Mouse (Mus musculus) limb, embryonic 15.5 days (tissue): ENCODE measurements around the gene Fgfr2. TPM values are rescaled to one million over a fixed set of nuclear protein-coding genes. Genes with fewer than 3 reads are reported as not detected.
A peak's percentile ranks its signal among the peaks of the same experiment; 100 is the strongest.
"Not testable (repeated sequence)": the region's sequence is repeated elsewhere in the genome, so short reads cannot be mapped to it uniquely, and the experiment has no call there.

Experiments used
- ATAC-seq: fragments of 200-750 bp; cut with Nextera tagmentation; 2 replicates; pipeline ENCODE4 v1.8.0; 2017; ENCODE audit warnings: low read depth, moderate TSS enrichment; ENCODE audit not compliant: insufficient number of reproducible peaks, low FRiP score, low TSS enrichment
- H3K27ac ChIP-seq: fragments of 300-500 bp; sonication (generic); 2 replicates; pipeline ENCODE4 v1.5.1; 2015; ENCODE audit warnings: moderate library complexity, mild to moderate bottlenecking, inconsistent platforms
- H3K27me3 ChIP-seq: fragments of 300-500 bp; sonication (generic); 2 replicates; pipeline ENCODE4 v1.6.1; 2015; ENCODE audit warnings: inconsistent platforms
- H3K36me3 ChIP-seq: fragments of 300-500 bp; sonication (generic); 2 replicates; pipeline ENCODE4 v1.6.1; 2015; ENCODE audit warnings: inconsistent platforms
- H3K4me1 ChIP-seq: fragments of 300-500 bp; sonication (generic); 2 replicates; pipeline ENCODE4 v1.6.1; 2015; ENCODE audit warnings: inconsistent platforms
- H3K4me2 ChIP-seq: fragments of 300-500 bp; sonication (generic); 2 replicates; pipeline ENCODE4 v1.6.1; 2015; ENCODE audit warnings: mild to moderate bottlenecking, inconsistent platforms
- H3K4me3 ChIP-seq: fragments of 300-500 bp; sonication (generic); 2 replicates; pipeline ENCODE4 v1.5.1; 2015; ENCODE audit warnings: mild to moderate bottlenecking, inconsistent platforms
- H3K9ac ChIP-seq: fragments of 300-500 bp; sonication (generic); 2 replicates; pipeline ENCODE4 v1.6.1; 2015; ENCODE audit warnings: inconsistent platforms
- H3K9me3 ChIP-seq: fragments of 300-500 bp; sonication (generic); 2 replicates; pipeline ENCODE4 v1.6.1; 2016; ENCODE audit warnings: inconsistent platforms
- WGBS: fragments of 180-500 bp; shearing (Covaris S2); methylation state at CpG from one replicate; pipeline ENCODE4 v1.1.7; 2015; 5-methylcytosine and 5-hydroxymethylcytosine counted together
- polyA plus RNA-seq: library from polyadenylated mRNA; unstranded; fragments of >200 nt; fragmentation: Nextera tagmentation; extraction: Ambion mirVana; gene quantifications from 2 replicates; pipeline ENCODE4 v1.2.1, GENCODE M21; 2015

The Fgfr2 gene
- polyA plus RNA-seq, 1 experiment from 2014 or later: 101 TPM

DNA sequence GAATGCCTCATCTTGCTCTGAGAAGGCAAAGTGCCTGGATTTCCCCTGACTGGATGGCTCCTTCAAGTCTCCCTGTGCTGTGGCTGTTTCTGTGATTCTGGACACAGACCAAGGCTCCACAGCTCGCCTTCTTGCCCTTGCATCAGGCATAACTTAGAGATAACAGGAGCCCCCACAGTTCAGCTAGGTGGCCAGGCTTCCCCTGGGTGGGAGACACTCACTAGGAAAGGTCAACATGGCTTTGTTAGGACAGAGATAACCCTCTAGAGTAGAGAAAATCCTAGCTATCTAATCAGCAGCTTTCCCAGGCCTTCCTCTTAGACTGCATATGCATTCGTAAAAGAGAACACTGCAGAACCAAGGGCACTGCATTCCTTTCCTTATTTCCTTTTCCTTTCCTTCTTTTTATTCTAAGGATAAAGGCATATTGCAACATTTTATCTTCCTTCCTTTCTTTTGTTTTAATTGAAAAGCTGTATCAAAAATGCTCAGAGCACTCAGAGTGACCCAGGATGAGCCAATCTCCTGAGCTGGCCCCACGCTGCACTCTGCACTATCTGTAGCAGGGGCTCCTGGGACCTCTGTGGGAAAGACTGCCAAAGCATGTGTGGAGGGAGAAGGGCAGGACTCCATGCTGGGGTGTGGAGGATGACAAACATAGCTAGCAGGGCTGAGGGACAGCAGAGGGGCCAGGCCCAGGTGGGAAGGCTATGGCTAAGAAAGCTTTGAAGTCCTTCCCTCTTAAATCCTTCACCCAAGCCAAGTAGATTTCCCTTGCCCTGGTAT is 2981.9 kb downstream of the Fgfr2 start:
- peaks cover 8% of the 10 kb centered on the region for H3K4me1 ChIP-seq
- no peaks in the 10 kb centered on the region for H3K36me3 ChIP-seq
- 76% methylated on average over 3 of the region's 3 CpGs for WGBS
- no peak for ATAC-seq
- no peak overlapping the region for H3K4me2 ChIP-seq
- H3K27me3 ChIP-seq: no peaks in the 10 kb centered on the region
- no peaks in the 10 kb centered on the region for H3K9me3 ChIP-seq
- no peak overlapping the region for H3K27ac ChIP-seq
- no peak overlapping the region for H3K9ac ChIP-seq
- no peak overlapping the region for H3K4me3 ChIP-seq

DNA sequence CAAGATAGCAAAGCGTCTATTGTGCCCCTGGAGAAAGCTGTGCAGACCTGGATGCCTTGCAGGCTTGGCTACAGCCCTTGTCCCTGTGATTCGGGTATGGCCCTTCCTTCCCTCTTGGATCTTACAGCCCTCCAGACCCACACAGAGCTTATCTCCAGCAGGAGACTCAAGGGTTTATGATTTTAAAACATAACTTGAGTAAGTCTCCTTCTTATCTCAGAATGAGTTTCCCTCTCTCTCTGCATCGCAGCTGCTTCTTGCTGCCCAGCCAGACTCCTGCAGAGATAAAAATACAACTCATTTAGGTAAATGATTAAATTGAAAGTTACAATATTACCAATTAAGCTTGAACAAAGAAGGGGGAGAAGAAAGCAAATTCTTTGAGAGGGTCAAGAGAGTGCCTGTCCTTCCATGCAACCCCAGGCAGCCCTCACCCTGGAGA is 2988.2 kb downstream of the Fgfr2 start:
- Histone ChIP-seq H3K4me3 (no peak overlapping the region), H3K4me2 (no peak overlapping the region), H3K9ac (no peak overlapping the region), H3K36me3 (no peaks in the 10 kb centered on the region), H3K4me1 (no peaks in the 10 kb centered on the region), H3K27ac (no peak overlapping the region), H3K9me3 (no peaks in the 10 kb centered on the region), H3K27me3 (no peaks in the 10 kb centered on the region)
- 74% methylated on average over 3 of the region's 3 CpGs for WGBS
- no peak for ATAC-seq

GRCm38 (mm10) chr7:130134428-130134827 is 2988.7 kb downstream of the Fgfr2 start:
- H3K27ac ChIP-seq, H3K9me3 ChIP-seq, H3K4me2 ChIP-seq, ATAC-seq, H3K4me1 ChIP-seq, H3K27me3 ChIP-seq, H3K4me3 ChIP-seq, H3K9ac ChIP-seq, H3K36me3 ChIP-seq: not testable (repeated sequence)

GRCm38 (mm10) chr7:130130226-130130625 is 2992.9 kb downstream of the Fgfr2 start:
- Histone ChIP-seq H3K4me2 (no peak overlapping the region), H3K27ac (no peak overlapping the region), H3K27me3 (no peaks in the 10 kb centered on the region), H3K4me1 (peaks cover 13% of the 10 kb centered on the region), H3K9me3 (no peaks in the 10 kb centered on the region), H3K36me3 (no peaks in the 10 kb centered on the region), H3K9ac (no peak overlapping the region), H3K4me3 (no peak overlapping the region)
- ATAC-seq: no peak
- 77% methylated on average over 5 of the region's 5 CpGs for WGBS

DNA sequence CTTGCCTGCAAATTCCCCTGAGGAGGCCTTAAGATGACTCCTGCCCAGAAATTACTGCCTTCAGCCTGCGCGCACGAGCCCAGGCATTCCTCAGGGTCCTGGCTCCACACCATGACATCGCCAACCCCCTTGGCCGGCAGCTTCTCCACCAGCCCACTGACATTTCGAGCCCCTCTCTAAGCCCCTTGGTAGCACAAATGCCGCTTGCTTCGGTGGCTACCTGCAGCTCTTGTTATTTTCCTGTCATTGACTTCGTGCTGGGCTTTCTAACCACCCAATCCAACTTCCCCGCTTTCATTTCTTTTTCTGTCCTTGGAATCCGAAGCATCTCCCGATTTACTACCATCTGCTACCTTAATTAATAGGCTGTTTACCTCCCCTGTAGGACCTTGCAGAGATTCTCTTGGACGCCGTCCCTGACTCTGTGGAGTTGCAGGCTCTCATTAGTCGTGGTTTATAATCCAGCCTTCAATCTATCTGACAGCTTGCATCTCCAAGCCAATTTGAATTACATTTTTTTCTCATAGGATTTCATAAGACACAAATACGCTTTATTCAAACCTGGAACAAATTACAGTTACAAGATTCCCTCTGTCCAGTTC is 2993.7 kb downstream of the Fgfr2 start:
- no peak for ATAC-seq
- Histone ChIP-seq H3K4me1 (peaks cover 13% of the 10 kb centered on the region), H3K9me3 (no peaks in the 10 kb centered on the region), H3K36me3 (no peaks in the 10 kb centered on the region), H3K27ac (peak overlapping the region; percentile 17; the same call in 1 of the 2 replicates), H3K4me3 (0 out of 2 replicates have a peak overlapping the region, but pooled peaks have one; percentile 7), H3K27me3 (no peaks in the 10 kb centered on the region), H3K9ac (no peak overlapping the region), H3K4me2 (peak overlapping the region; percentile 22; the same call in 1 of the 2 replicates)
- 16% methylated on average over 16 of the region's 16 CpGs for WGBS

GRCm38 (mm10) chr7:130121507-130121906 is 3001.6 kb downstream of the Fgfr2 start:
- no peak for ATAC-seq
- H3K4me1 ChIP-seq: peaks cover 7% of the 10 kb centered on the region
- 26% methylated on average over 2 of the region's 2 CpGs for WGBS
- H3K9ac ChIP-seq: no peak overlapping the region
- H3K27ac ChIP-seq: no peak overlapping the region
- H3K36me3 ChIP-seq: no peaks in the 10 kb centered on the region
- no peaks in the 10 kb centered on the region for H3K27me3 ChIP-seq
- H3K4me3 ChIP-seq: no peak overlapping the region
- no peaks in the 10 kb centered on the region for H3K9me3 ChIP-seq
- H3K4me2 ChIP-seq: no peak overlapping the region

DNA sequence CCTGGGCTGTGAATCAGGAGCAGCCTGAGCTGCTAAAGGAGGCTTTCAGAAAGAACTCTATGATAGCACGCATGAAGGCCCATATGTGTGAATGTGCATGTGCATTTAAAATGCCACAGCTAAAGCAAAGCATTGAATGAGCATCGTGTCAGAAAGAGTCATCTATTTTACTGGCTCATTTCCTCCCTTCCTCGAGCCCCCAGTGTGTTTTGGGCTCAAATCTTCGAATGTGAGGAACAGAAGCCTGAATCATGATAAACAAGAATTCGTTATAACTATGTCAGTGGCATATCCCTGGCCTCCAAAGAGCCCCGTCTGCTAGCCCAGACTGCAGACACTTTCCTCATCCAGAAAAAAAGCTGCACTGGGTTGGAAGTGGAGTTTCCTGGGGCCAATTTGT is 3003.7 kb downstream of the Fgfr2 start:
- no peak overlapping the region for H3K4me3 ChIP-seq
- no peak overlapping the region for H3K4me2 ChIP-seq
- ATAC-seq: no peak
- WGBS: 46% methylated on average over 6 of the region's 6 CpGs
- H3K4me1 ChIP-seq: peaks cover 7% of the 10 kb centered on the region
- no peak overlapping the region for H3K9ac ChIP-seq
- H3K27me3 ChIP-seq: no peaks in the 10 kb centered on the region
- no peak overlapping the region for H3K27ac ChIP-seq
- no peaks in the 10 kb centered on the region for H3K9me3 ChIP-seq
- no peaks in the 10 kb centered on the region for H3K36me3 ChIP-seq

DNA sequence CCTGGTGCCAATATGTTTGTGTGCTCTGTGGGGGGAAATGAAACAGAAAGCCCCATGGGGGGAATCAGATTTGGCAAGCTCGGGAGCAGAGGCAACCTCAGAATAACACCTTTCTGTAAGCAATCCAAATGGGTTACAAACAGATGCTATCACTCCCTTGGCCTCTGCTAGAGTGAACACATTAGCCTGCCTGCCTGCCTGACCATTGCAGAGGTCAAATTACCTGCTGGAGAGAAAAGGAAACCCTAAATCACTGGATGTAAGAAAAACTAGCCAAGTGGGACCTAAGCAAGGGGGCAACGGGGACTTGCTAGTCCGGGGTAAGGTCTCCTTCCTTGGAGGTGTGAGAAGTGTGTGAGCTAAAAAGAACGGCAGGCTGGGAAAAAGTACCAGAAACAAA is 3004.4 kb downstream of the Fgfr2 start:
- H3K36me3 ChIP-seq: no peaks in the 10 kb centered on the region
- no peaks in the 10 kb centered on the region for H3K9me3 ChIP-seq
- H3K9ac ChIP-seq: no peak overlapping the region
- H3K27ac ChIP-seq: no peak overlapping the region
- no peak overlapping the region for H3K4me3 ChIP-seq
- no peaks in the 10 kb centered on the region for H3K27me3 ChIP-seq
- ATAC-seq: no peak
- 21% methylated on average over 4 of the region's 4 CpGs for WGBS
- H3K4me2 ChIP-seq: no peak overlapping the region
- peaks cover 7% of the 10 kb centered on the region for H3K4me1 ChIP-seq

GRCm38 (mm10) chr7:130117466-130118123 is 3005.6 kb downstream of the Fgfr2 start:
- peaks cover 7% of the 10 kb centered on the region for H3K4me1 ChIP-seq
- ATAC-seq: no peak
- 25% methylated on average over 4 of the region's 4 CpGs for WGBS
- H3K9ac ChIP-seq: no peak overlapping the region
- H3K4me3 ChIP-seq: no peak overlapping the region
- no peaks in the 10 kb centered on the region for H3K27me3 ChIP-seq
- no peaks in the 10 kb centered on the region for H3K36me3 ChIP-seq
- H3K27ac ChIP-seq: no peak overlapping the region
- H3K4me2 ChIP-seq: no peak overlapping the region
- H3K9me3 ChIP-seq: no peaks in the 10 kb centered on the region

GRCm38 (mm10) chr7:130114436-130114835 is 3008.7 kb downstream of the Fgfr2 start:
- Histone ChIP-seq H3K4me1 (peaks cover 7% of the 10 kb centered on the region), H3K9ac (no peak overlapping the region), H3K4me2 (no peak overlapping the region), H3K36me3 (no peaks in the 10 kb centered on the region), H3K9me3 (no peaks in the 10 kb centered on the region), H3K27me3 (no peaks in the 10 kb centered on the region), H3K27ac (no peak overlapping the region), H3K4me3 (no peak overlapping the region)
- ATAC-seq: no peak
- WGBS: 75% methylated on average over 4 of the region's 4 CpGs
